ENCODE assay signal across 18 mouse cellular contexts in genomic region chr6:35940071-35940470, GRCm38 (mm10).
"Had no signal": no experiment of that assay in that cellular context is flagged by ENCODE, and none has a peak within 500 bp of the region (broad histone marks: within the 10 kb centered on the region; RNA-seq: fewer than 3 reads in every experiment).

No protein-coding gene starts in this region.

- H3K27me3 ChIP-seq: lung, embryonic 15.5 days; megakaryocyte, embryonic 14.5 days; neural tube, embryonic 12.5 days; stomach, embryonic 15.5 days had no signal

- H3K27ac ChIP-seq: lung, embryonic 15.5 days; macrophage; neural tube, embryonic 12.5 days; stomach, embryonic 15.5 days; stomach, postnatal 0 days had no signal

- DNase-seq: liver, postnatal 0 days; lung, adult 2 months; lung, postnatal 14 days; lung, postnatal 36 days; midbrain, embryonic 14.5 days; right cerebral cortex, postnatal 14 days; thymus, adult 2 months; thymus, postnatal 25 days; thymus, postnatal 4 days had no signal

- ATAC-seq: liver, postnatal 0 days; lung, postnatal 0 days; midbrain, embryonic 16.5 days had no signal

- H3K9ac ChIP-seq: liver, postnatal 0 days; lung, embryonic 15.5 days; neural tube, embryonic 12.5 days; stomach, embryonic 15.5 days had no signal

- H3K9me3 ChIP-seq: lung, embryonic 15.5 days; megakaryocyte, embryonic 14.5 days; neural tube, embryonic 12.5 days; stomach, embryonic 15.5 days had no signal

- H3K36me3 ChIP-seq: lung, embryonic 15.5 days; neural tube, embryonic 12.5 days; stomach, embryonic 15.5 days had no signal

- H3K4me1 ChIP-seq: lung, embryonic 15.5 days; megakaryocyte, embryonic 14.5 days; neural tube, embryonic 12.5 days; stomach, embryonic 15.5 days had no signal

- H3K4me3 ChIP-seq: lung, embryonic 15.5 days; megakaryocyte, embryonic 14.5 days; neural tube, embryonic 12.5 days; stomach, embryonic 15.5 days had no signal

- H3K4me2 ChIP-seq: lung, embryonic 15.5 days; midbrain, embryonic 11.5 days; neural tube, embryonic 12.5 days; stomach, embryonic 15.5 days had no signal
